Mouse (Mus musculus): ENCODE data around the gene AC124108.1. TPM values are rescaled to one million over a fixed set of nuclear protein-coding genes. Genes with fewer than 3 reads are reported as not detected.
A peak's percentile ranks its signal among the peaks of the same experiment; 100 is the strongest.

Gene AC124108.1
- polyA plus RNA-seq, 2 experiments = 0.14 to 0.80 TPM

GRCm38 (mm10) chr1:132206828-132207227, 15.6 kb downstream of the AC124108.1 start:
- Histone ChIP-seq H3K27ac (replicated peaks; ENCODE audit: low read depth, low read length) (no peak overlapping the region), H3K4me3 (replicated peaks; ENCODE audit: low read length) (no peak overlapping the region), H3K27me3 (ENCODE audit: control insufficient read depth, insufficient read depth, low read length) (no peaks in the 10 kb centered on the region; the same call in 1 of the 2 replicates), H3K9ac (ENCODE audit: low read depth, low read length, severe bottlenecking) (no peak overlapping the region), H3K4me1 (ENCODE audit: control insufficient read depth, insufficient read depth, low read length) (peaks cover 14% of the 10 kb centered on the region), H3K36me3 (ENCODE audit: control insufficient read depth, insufficient read depth, low read length) (no peaks in the 10 kb centered on the region), H3K4me2 (replicated peaks; ENCODE audit: low read depth, low read length, severe bottlenecking) (no peak overlapping the region), H3K9me3 (ENCODE audit: control insufficient read depth, low read length) (no peaks in the 10 kb centered on the region)
- no peak for TF ChIP-seq POLR2A (IDR thresholded peaks at IDR 0.05; ENCODE audit: borderline replicate concordance, extremely low read depth, insufficient read depth, insufficient read length)
- 68% methylated on average over 3 of the region's 3 CpGs for WGBS
- DNase-seq (ENCODE audit: low spot score) (no peak), ATAC-seq (ENCODE audit: low FRiP score, low read depth) (no peak)

DNA sequence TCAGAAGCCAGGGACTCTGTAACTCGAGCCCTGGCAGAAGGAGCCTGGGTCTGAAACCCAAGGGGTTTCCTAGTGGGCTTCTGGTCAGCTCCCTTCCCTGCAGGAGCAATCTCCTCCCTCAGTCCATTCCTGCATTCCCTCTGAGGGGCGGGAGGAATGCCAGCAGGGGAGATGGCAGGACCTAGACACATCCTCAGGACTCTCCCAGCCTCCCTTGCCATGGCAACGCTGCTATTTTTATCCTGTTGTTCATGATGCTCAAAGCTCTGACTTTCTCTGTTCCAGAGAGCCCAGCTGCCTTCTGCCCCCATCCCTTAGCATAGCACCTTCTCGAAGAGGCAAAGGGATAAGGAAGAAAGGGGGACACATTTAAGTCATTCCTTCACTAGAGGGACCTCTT, 16.9 kb downstream of the AC124108.1 start:
- ATAC-seq (ENCODE audit: low FRiP score, low read depth) (no peak), DNase-seq (ENCODE audit: low spot score) (no peak)
- Histone ChIP-seq H3K36me3 (ENCODE audit: control insufficient read depth, insufficient read depth, low read length) (no peaks in the 10 kb centered on the region), H3K9ac (ENCODE audit: low read depth, low read length, severe bottlenecking) (no peak overlapping the region), H3K27me3 (ENCODE audit: control insufficient read depth, insufficient read depth, low read length) (no peaks in the 10 kb centered on the region; the same call in 1 of the 2 replicates), H3K9me3 (ENCODE audit: control insufficient read depth, low read length) (no peaks in the 10 kb centered on the region), H3K4me2 (replicated peaks; ENCODE audit: low read depth, low read length, severe bottlenecking) (no peak overlapping the region), H3K27ac (replicated peaks; ENCODE audit: low read depth, low read length) (no peak overlapping the region), H3K4me1 (ENCODE audit: control insufficient read depth, insufficient read depth, low read length) (peaks cover 14% of the 10 kb centered on the region), H3K4me3 (replicated peaks; ENCODE audit: low read length) (no peak overlapping the region)
- no peak for TF ChIP-seq POLR2A (IDR thresholded peaks at IDR 0.05; ENCODE audit: borderline replicate concordance, extremely low read depth, insufficient read depth, insufficient read length)
- WGBS = 14% methylated on average over 4 of the region's 4 CpGs

- H3K9ac ChIP-seq (ENCODE audit: low read depth, low read length, severe bottlenecking) = no peak overlapping the region
- no peak overlapping the region for H3K27ac ChIP-seq (replicated peaks; ENCODE audit: low read depth, low read length)
- no peaks in the 10 kb centered on the region for H3K9me3 ChIP-seq (ENCODE audit: control insufficient read depth, low read length)
- DNase-seq (ENCODE audit: low spot score) (no peak), ATAC-seq (ENCODE audit: low FRiP score, low read depth) (no peak)
- no peak for TF ChIP-seq POLR2A (IDR thresholded peaks at IDR 0.05; ENCODE audit: borderline replicate concordance, extremely low read depth, insufficient read depth, insufficient read length)
- no peak overlapping the region for H3K4me3 ChIP-seq (replicated peaks; ENCODE audit: low read length)
- no peaks in the 10 kb centered on the region for H3K36me3 ChIP-seq (ENCODE audit: control insufficient read depth, insufficient read depth, low read length)
- H3K4me1 ChIP-seq (ENCODE audit: control insufficient read depth, insufficient read depth, low read length) = peaks cover 14% of the 10 kb centered on the region
- no peak overlapping the region for H3K4me2 ChIP-seq (replicated peaks; ENCODE audit: low read depth, low read length, severe bottlenecking)
- H3K27me3 ChIP-seq (ENCODE audit: control insufficient read depth, insufficient read depth, low read length) = no peaks in the 10 kb centered on the region; the same call in 1 of the 2 replicates
- WGBS = 24% methylated on average over 10 of the region's 10 CpGs
Measured at GRCm38 (mm10) chr1:132209400-132209799, 18.1 kb downstream of the AC124108.1 start.

DNA sequence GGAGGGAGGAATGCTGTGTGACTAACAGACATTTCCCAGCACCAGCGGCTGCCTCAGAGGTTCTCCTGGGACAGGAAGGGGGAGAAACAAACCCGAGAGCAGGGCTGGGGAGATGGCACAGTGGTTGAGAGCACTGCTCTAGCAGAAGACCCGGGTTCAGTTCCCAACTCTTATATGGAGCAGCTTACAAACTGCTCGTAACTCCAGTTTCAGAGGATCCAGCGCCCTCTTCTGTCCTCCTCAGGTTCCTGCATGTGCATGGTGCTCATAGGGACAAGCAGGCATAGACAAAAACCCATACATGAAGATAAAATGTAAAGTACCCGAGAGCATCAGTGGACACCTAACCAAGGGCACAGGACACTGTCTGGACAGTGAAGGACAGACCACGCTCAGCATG, 19.7 kb downstream of the AC124108.1 start:
- TF ChIP-seq POLR2A (IDR thresholded peaks at IDR 0.05; ENCODE audit: borderline replicate concordance, extremely low read depth, insufficient read depth, insufficient read length) = no peak
- H3K4me2 ChIP-seq (replicated peaks; ENCODE audit: low read depth, low read length, severe bottlenecking) = no peak overlapping the region
- no peaks in the 10 kb centered on the region for H3K9me3 ChIP-seq (ENCODE audit: control insufficient read depth, low read length)
- H3K36me3 ChIP-seq (ENCODE audit: control insufficient read depth, insufficient read depth, low read length) = no peaks in the 10 kb centered on the region
- ATAC-seq (ENCODE audit: low FRiP score, low read depth) (no peak; the same call in 1 of the 2 replicates), DNase-seq (ENCODE audit: low spot score) (no peak)
- H3K27me3 ChIP-seq (ENCODE audit: control insufficient read depth, insufficient read depth, low read length) = no peaks in the 10 kb centered on the region; the same call in 1 of the 2 replicates
- H3K4me3 ChIP-seq (replicated peaks; ENCODE audit: low read length) = no peak overlapping the region
- 19% methylated on average over 7 of the region's 7 CpGs for WGBS
- H3K27ac ChIP-seq (replicated peaks; ENCODE audit: low read depth, low read length) = no peak overlapping the region
- peaks cover 14% of the 10 kb centered on the region for H3K4me1 ChIP-seq (ENCODE audit: control insufficient read depth, insufficient read depth, low read length)
- H3K9ac ChIP-seq (ENCODE audit: low read depth, low read length, severe bottlenecking) = no peak overlapping the region

DNA sequence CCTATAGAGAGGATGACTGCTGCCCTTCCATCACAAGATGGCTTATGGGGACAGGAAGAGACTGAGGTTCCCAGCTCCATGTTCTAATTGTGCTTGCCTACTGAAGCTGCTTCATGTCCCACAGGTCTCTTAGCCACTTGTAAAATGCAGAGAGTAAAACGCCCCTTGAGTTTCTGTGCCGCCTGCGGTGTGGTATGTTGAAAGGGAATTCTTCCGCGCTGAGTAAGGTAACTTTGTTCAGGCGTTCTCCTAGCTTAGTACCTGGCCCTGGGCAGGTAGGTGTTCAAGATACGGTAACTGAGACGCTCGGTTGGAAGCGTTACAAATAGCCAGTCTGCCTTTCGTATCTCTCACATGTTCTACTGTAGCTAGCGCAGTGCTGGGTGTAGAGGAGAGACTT, 20.4 kb downstream of the AC124108.1 start:
- Histone ChIP-seq H3K27me3 (ENCODE audit: control insufficient read depth, insufficient read depth, low read length) (no peaks in the 10 kb centered on the region), H3K36me3 (ENCODE audit: control insufficient read depth, insufficient read depth, low read length) (no peaks in the 10 kb centered on the region), H3K9me3 (ENCODE audit: control insufficient read depth, low read length) (no peaks in the 10 kb centered on the region), H3K4me1 (ENCODE audit: control insufficient read depth, insufficient read depth, low read length) (peaks cover 14% of the 10 kb centered on the region), H3K27ac (replicated peaks; ENCODE audit: low read depth, low read length) (no peak overlapping the region), H3K4me3 (replicated peaks; ENCODE audit: low read length) (no peak overlapping the region), H3K9ac (ENCODE audit: low read depth, low read length, severe bottlenecking) (no peak overlapping the region), H3K4me2 (replicated peaks; ENCODE audit: low read depth, low read length, severe bottlenecking) (peak overlapping the region; percentile 31; the same call in 1 of the 2 replicates)
- TF ChIP-seq POLR2A (IDR thresholded peaks at IDR 0.05; ENCODE audit: borderline replicate concordance, extremely low read depth, insufficient read depth, insufficient read length) = no peak
- 41% methylated on average over 12 of the region's 12 CpGs for WGBS
- ATAC-seq (ENCODE audit: low FRiP score, low read depth) (0 out of 2 replicates have a peak, but pooled peaks have one; percentile 2), DNase-seq (ENCODE audit: low spot score) (no peak)

GRCm38 (mm10) chr1:132212218-132212617, 21.0 kb downstream of the AC124108.1 start:
- Histone ChIP-seq H3K27me3 (ENCODE audit: control insufficient read depth, insufficient read depth, low read length) (no peaks in the 10 kb centered on the region), H3K4me1 (ENCODE audit: control insufficient read depth, insufficient read depth, low read length) (peaks cover 14% of the 10 kb centered on the region), H3K9ac (ENCODE audit: low read depth, low read length, severe bottlenecking) (no peak overlapping the region), H3K27ac (replicated peaks; ENCODE audit: low read depth, low read length) (no peak overlapping the region), H3K4me2 (replicated peaks; ENCODE audit: low read depth, low read length, severe bottlenecking) (peak overlapping the region; percentile 31), H3K36me3 (ENCODE audit: control insufficient read depth, insufficient read depth, low read length) (no peaks in the 10 kb centered on the region), H3K4me3 (replicated peaks; ENCODE audit: low read length) (peak overlapping the region; percentile 23), H3K9me3 (ENCODE audit: control insufficient read depth, low read length) (no peaks in the 10 kb centered on the region)
- no peak for TF ChIP-seq POLR2A (IDR thresholded peaks at IDR 0.05; ENCODE audit: borderline replicate concordance, extremely low read depth, insufficient read depth, insufficient read length)
- DNase-seq (ENCODE audit: low spot score) (peak; percentile 45), ATAC-seq (ENCODE audit: low FRiP score, low read depth) (peak; percentile 68)
- whole genome bisulfite sequencing = 5% methylated on average over 20 of the region's 20 CpGs

All from limb, embryonic 14.5 days (tissue).